Mouse (Mus musculus) thymus, adult 2 months (tissue): Measurements from ENCODE around the gene Etv3.

ENCODE experiments used
- CTCF ChIP-seq: fragments of 200-500 bp; IDR thresholded peaks from 2 replicates; pipeline ENCODE4 v1.5.1; 2012; ENCODE audit warnings: mild to moderate bottlenecking, control low read depth, low read length, moderate library complexity, borderline replicate concordance; ENCODE audit not compliant: control insufficient read depth, poor library complexity, insufficient read depth; ENCODE audit errors: extremely low read depth
- POLR2A ChIP-seq: fragments of 200-500 bp; IDR thresholded peaks from 2 replicates; pipeline ENCODE4 v1.6.1; 2012; ENCODE audit warnings: mild to moderate bottlenecking, low read length, control low read depth, moderate library complexity; ENCODE audit not compliant: control insufficient read depth, poor library complexity, insufficient read depth; ENCODE audit errors: extremely low read depth

GRCm38 (mm10) chr3:87556668-87557278 is 31.6 kb downstream of the Etv3 start:
- TF ChIP-seq POLR2A: no peak
- no peak for TF ChIP-seq CTCF
